In the genomic region with DNA sequence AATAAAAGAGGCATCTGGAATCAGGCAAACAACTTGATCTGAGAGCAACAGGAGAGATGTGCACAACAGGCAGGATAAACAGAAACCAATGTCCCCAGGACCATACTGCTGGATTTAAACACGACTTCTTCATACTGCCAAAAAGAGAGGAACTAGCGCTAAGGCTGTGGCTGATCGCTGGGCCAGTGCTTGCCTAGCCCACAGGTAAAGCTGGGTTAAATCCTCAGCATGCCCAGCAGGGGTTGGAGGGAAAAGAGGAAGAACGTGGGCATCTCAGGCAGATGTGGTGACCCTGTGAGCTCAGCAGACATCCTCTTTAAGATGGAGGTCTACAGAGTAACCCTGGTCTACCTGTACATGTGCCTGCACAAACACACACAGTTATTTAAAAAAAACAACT, we compare ENCODE assay signal across 20 mouse cellular contexts. TPM values are rescaled to one million over a fixed set of nuclear protein-coding genes. Genes with fewer than 3 reads are reported as not detected.
DNase-seq lines count a peak whose midpoint lies in the region; ATAC-seq and TF ChIP-seq lines count a peak whose summit lies in the region.
"Had no signal": no experiment of that assay in that cellular context is flagged by ENCODE, and none has a peak within 500 bp of the region (broad histone marks: within the 10 kb centered on the region; RNA-seq: fewer than 3 reads in every experiment).

No protein-coding gene starts in this region.

- no peak overlapping the region for H3K9ac ChIP-seq in heart, postnatal 0 days (replicated peaks; ENCODE audit: low read depth, low read length)
- H3K9ac ChIP-seq: forebrain, embryonic 12.5 days; heart, embryonic 12.5 days; hindbrain, embryonic 13.5 days; midbrain, embryonic 12.5 days had no signal

- 72% methylated on average over 4 of the region's 4 CpGs for WGBS in heart, postnatal 0 days
- WGBS in forebrain, embryonic 10.5 days = 70% methylated on average over 4 of the region's 4 CpGs

- no peaks in the 10 kb centered on the region for H3K36me3 ChIP-seq in heart, postnatal 0 days (replicated peaks; ENCODE audit: control insufficient read depth, insufficient read depth, low read length)
- no peaks in the 10 kb centered on the region for H3K36me3 ChIP-seq in splenic B cell, adult 2 months (ENCODE audit: control insufficient read depth, insufficient read depth, low read length, poor library complexity, severe bottlenecking)
- peaks cover 13% of the 10 kb centered on the region for H3K36me3 ChIP-seq in forebrain, embryonic 10.5 days (replicated peaks)
- H3K36me3 ChIP-seq: forebrain, embryonic 12.5 days; heart, embryonic 12.5 days; hindbrain, embryonic 13.5 days; midbrain, embryonic 12.5 days had no signal

- H3K4me3 ChIP-seq in heart, postnatal 0 days (ENCODE audit: low read depth, low read length) = no peak overlapping the region
- H3K4me3 ChIP-seq in forebrain, embryonic 10.5 days = no peak overlapping the region
- H3K4me3 ChIP-seq: forebrain, embryonic 12.5 days; heart, embryonic 12.5 days; hindbrain, embryonic 13.5 days; limb, embryonic 10.5 days; midbrain, embryonic 12.5 days had no signal

- no peak overlapping the region for H3K4me2 ChIP-seq in heart, postnatal 0 days (ENCODE audit: low read depth, low read length)
- H3K4me2 ChIP-seq: forebrain, embryonic 12.5 days; heart, embryonic 12.5 days; hindbrain, embryonic 13.5 days; midbrain, embryonic 12.5 days had no signal

- no peak for TF ChIP-seq CTCF in heart, postnatal 0 days (IDR thresholded peaks at IDR 0.05; ENCODE audit: low read depth)

- no peak overlapping the region for H3K27ac ChIP-seq in heart, postnatal 0 days (ENCODE audit: low read depth)
- no peak overlapping the region for H3K27ac ChIP-seq in forebrain, embryonic 10.5 days
- H3K27ac ChIP-seq: forebrain, embryonic 12.5 days; hindbrain, embryonic 13.5 days; kidney, postnatal 0 days; limb, embryonic 10.5 days; macrophage; midbrain, embryonic 12.5 days had no signal

- DNase-seq in heart, postnatal 0 days (ENCODE audit: low spot score) = peak; percentile 4
- DNase-seq in heart, adult 9 months (ENCODE audit: low spot score in 2 of 2) = no peak
- DNase-seq in B cell, adult 2 months = peak; percentile 54 to 56
- DNase-seq in splenic B cell, adult 2 months (ENCODE audit: low read depth, low spot score) = peak; percentile 77
- DNase-seq in layer of hippocampus, adult 11-12 months (ENCODE audit: low spot score) = no peak
- DNase-seq in forebrain, embryonic 10.5 days (ENCODE audit: extremely low spot score, low spot score) = no peak
- DNase-seq: adrenal gland, postnatal 25 days; cerebellum, adult 9-11 months; gastrocnemius, postnatal 36 days; heart, postnatal 14 days; kidney, adult 11 months had no signal

- no peak for ATAC-seq in heart, postnatal 0 days (ENCODE audit: insufficient read depth, low read depth)
- peak; percentile 99 for ATAC-seq in hematopoietic stem cell, adult 5-6 weeks (replicated peaks in 1 of 2; ENCODE audit: insufficient read depth in 1 of 2, low FRiP score in 2 of 2, low TSS enrichment in 1 of 2, low read depth in 1 of 2, poor library complexity in 2 of 2, severe bottlenecking in 2 of 2)
- ATAC-seq: lung, postnatal 0 days had no signal

- no peak for TF ChIP-seq EP300 in heart, postnatal 0 days (IDR thresholded peaks at IDR 0.05; ENCODE audit: low read depth)

- no peaks in the 10 kb centered on the region for H3K27me3 ChIP-seq in heart, postnatal 0 days (ENCODE audit: control insufficient read depth, insufficient read depth, low read length)
- no peaks in the 10 kb centered on the region for H3K27me3 ChIP-seq in splenic B cell, adult 2 months (ENCODE audit: control insufficient read depth, insufficient read depth, low read length, poor library complexity, severe bottlenecking)
- H3K27me3 ChIP-seq in forebrain, embryonic 10.5 days (ENCODE audit: poor library complexity, severe bottlenecking) = no peaks in the 10 kb centered on the region
- H3K27me3 ChIP-seq: forebrain, embryonic 12.5 days; heart, embryonic 12.5 days; hindbrain, embryonic 13.5 days; midbrain, embryonic 12.5 days had no signal

- no peaks in the 10 kb centered on the region for H3K9me3 ChIP-seq in heart, postnatal 0 days (replicated peaks; ENCODE audit: control insufficient read depth, low read length)
- no peaks in the 10 kb centered on the region for H3K9me3 ChIP-seq in forebrain, embryonic 10.5 days
- H3K9me3 ChIP-seq: forebrain, embryonic 12.5 days; heart, embryonic 12.5 days; hindbrain, embryonic 13.5 days; limb, embryonic 10.5 days; midbrain, embryonic 12.5 days had no signal

- peaks cover 7% of the 10 kb centered on the region for H3K4me1 ChIP-seq in heart, postnatal 0 days (ENCODE audit: control insufficient read depth, insufficient read depth)
- no peaks in the 10 kb centered on the region for H3K4me1 ChIP-seq in forebrain, embryonic 10.5 days
- H3K4me1 ChIP-seq: forebrain, embryonic 12.5 days; limb, embryonic 10.5 days; midbrain, embryonic 12.5 days had no signal

RNA-seq across cellular contexts. Expression of gene Ubqln1, which starts 10.5 kb away (rescaled TPM):
- total RNA-seq in heart, postnatal 0 days (2014; rRNA removed; ENCODE audit: low replicate concordance) = 105 and 125 TPM in 2 replicates
- polyA plus RNA-seq in heart, postnatal 0 days (2015; fragmentation: Nextera tagmentation; extraction: Ambion mirVana) = 45.7 and 48.6 TPM in 2 replicates
- 64.4 and 66.5 TPM in 2 replicates for total RNA-seq in hematopoietic stem cell, adult 5-6 weeks (2017)
- 123 and 133 TPM in 2 replicates for polyA plus RNA-seq in forebrain, embryonic 10.5 days (2016; fragmentation: Nextera tagmentation; extraction: Ambion mirVana)

RNA-seq across cellular contexts. Expression of gene Idnk, which starts 47.5 kb away (rescaled TPM):
- 17.4 and 23.2 TPM in 2 replicates for total RNA-seq in heart, postnatal 0 days (2014; rRNA removed; ENCODE audit: low replicate concordance)
- polyA plus RNA-seq in heart, postnatal 0 days (2015; fragmentation: Nextera tagmentation; extraction: Ambion mirVana) = 33.3 and 36.3 TPM in 2 replicates
- total RNA-seq in hematopoietic stem cell, adult 5-6 weeks (2017) = 28.0 and 47.5 TPM in 2 replicates
- polyA plus RNA-seq in forebrain, embryonic 10.5 days (2016; fragmentation: Nextera tagmentation; extraction: Ambion mirVana) = 47.0 and 47.1 TPM in 2 replicates

Comparison
In these comparisons a context has a peak if more than half of its experiments do, and no peak if none do; other contexts are left out.
1. DNase-seq: peak in heart, postnatal 0 days (single experiment), B cell, adult 2 months (2 of 2) and splenic B cell, adult 2 months (single experiment); none in heart, adult 9 months (0 of 2), layer of hippocampus, adult 11-12 months (single experiment) and forebrain, embryonic 10.5 days (single experiment).